Mouse (Mus musculus) midbrain, embryonic 13.5 days (tissue): ENCODE results near the gene Ifna7. TPM values are rescaled to one million over a fixed set of nuclear protein-coding genes. Genes with fewer than 3 reads are reported as not detected.
"Not testable (repeated sequence)": the region's sequence is repeated elsewhere in the genome, so short reads cannot be mapped to it uniquely, and the experiment has no call there.

Experiments
- ATAC-seq: fragments of 200-750 bp; cut with Nextera tagmentation; 2 replicates; pipeline ENCODE4 v1.8.0; 2017; ENCODE audit warnings: mild to moderate bottlenecking, moderate TSS enrichment, moderate library complexity
- H3K27ac ChIP-seq: fragments of 300-500 bp; sonication (generic); 2 replicates; pipeline ENCODE4 v1.5.1; 2015; ENCODE audit warnings: inconsistent platforms, mild to moderate bottlenecking, moderate library complexity
- H3K27me3 ChIP-seq: fragments of 300-500 bp; sonication (generic); 2 replicates; pipeline ENCODE4 v1.6.1; 2015; ENCODE audit warnings: mild to moderate bottlenecking, inconsistent platforms
- H3K36me3 ChIP-seq: fragments of 300-500 bp; sonication (generic); 2 replicates; pipeline ENCODE4 v1.6.1; 2015; ENCODE audit warnings: mild to moderate bottlenecking, inconsistent platforms
- H3K4me1 ChIP-seq: fragments of 300-500 bp; sonication (generic); replicated peaks from 2 replicates; pipeline ENCODE4 v1.6.1; 2015; ENCODE audit warnings: inconsistent platforms
- H3K4me2 ChIP-seq: fragments of 300-500 bp; sonication (generic); replicated peaks from 2 replicates; pipeline ENCODE4 v1.6.1; 2015; ENCODE audit warnings: moderate library complexity, mild to moderate bottlenecking, inconsistent platforms
- H3K4me3 ChIP-seq: fragments of 300-500 bp; sonication (generic); replicated peaks from 2 replicates; pipeline ENCODE4 v1.5.1; 2015; ENCODE audit warnings: mild to moderate bottlenecking, inconsistent platforms
- H3K9ac ChIP-seq: fragments of 300-500 bp; sonication (generic); replicated peaks from 2 replicates; pipeline ENCODE4 v1.6.1; 2015; ENCODE audit warnings: mild to moderate bottlenecking, inconsistent platforms
- H3K9me3 ChIP-seq: fragments of 300-500 bp; sonication (generic); 2 replicates; pipeline ENCODE4 v1.6.1; 2016; ENCODE audit warnings: mild to moderate bottlenecking, inconsistent platforms
- WGBS: fragments of 180-500 bp; shearing (Covaris S2); methylation state at CpG from one replicate; pipeline ENCODE4 v1.1.7; 2015; 5-methylcytosine and 5-hydroxymethylcytosine counted together
- polyA plus RNA-seq: library from polyadenylated mRNA; unstranded; fragments of >200 nt; fragmentation: Nextera tagmentation; extraction: Ambion mirVana; gene quantifications from 2 replicates; pipeline ENCODE4 v1.2.1, GENCODE M21; 2015

Gene Ifna7
- polyA plus RNA-seq, 1 experiment from 2014 or later: not detected

GRCm38 (mm10) chr4:88799365-88799764, 16.7 kb upstream of the Ifna7 start, which contains the start of gene Gm13285:
Gene Gm13285 (plus strand): TSS chr4:88799665.
- H3K9ac ChIP-seq, ATAC-seq, H3K4me2 ChIP-seq, H3K27ac ChIP-seq, H3K9me3 ChIP-seq, H3K4me3 ChIP-seq, H3K27me3 ChIP-seq, H3K36me3 ChIP-seq, H3K4me1 ChIP-seq: not testable (repeated sequence)
- WGBS: 16% methylated on average over 6 of the region's 7 CpGs

- not testable (repeated sequence) for H3K9me3 ChIP-seq, H3K9ac ChIP-seq, H3K27ac ChIP-seq, H3K4me3 ChIP-seq, H3K4me1 ChIP-seq, H3K36me3 ChIP-seq, ATAC-seq
- peaks cover 14% of the 10 kb centered on the region; the same call in 1 of the 2 replicates for H3K27me3 ChIP-seq
- 0 out of 2 replicates have a peak within 1 kb of the TSS, but pooled peaks have one; percentile 17 for H3K4me2 ChIP-seq
- WGBS: no CpG with 5 or more reads among the region's 29 CpGs
Observed at GRCm38 (mm10) chr4:88802954-88803353, 13.1 kb upstream of the Ifna7 start, which contains the start of gene Gm13287. Gene Gm13287 (plus strand): TSS chr4:88803254.

- H3K4me3 ChIP-seq, H3K36me3 ChIP-seq, H3K9me3 ChIP-seq, H3K4me1 ChIP-seq, H3K27ac ChIP-seq, ATAC-seq, H3K9ac ChIP-seq: not testable (repeated sequence)
- WGBS: no CpG with 5 or more reads among the region's 8 CpGs
- peaks cover 15% of the 10 kb centered on the region; the same call in 1 of the 2 replicates for H3K27me3 ChIP-seq
- H3K4me2 ChIP-seq: peak within 1 kb of the TSS; percentile 45
Observed at GRCm38 (mm10) chr4:88805231-88805630, 10.8 kb upstream of the Ifna7 start, which contains the start of gene Gm13288. Gene Gm13288 (plus strand): TSS chr4:88805531.

- not testable (repeated sequence) for H3K4me3 ChIP-seq, ATAC-seq, H3K36me3 ChIP-seq, H3K4me1 ChIP-seq, H3K9me3 ChIP-seq, H3K27ac ChIP-seq, H3K9ac ChIP-seq
- Histone ChIP-seq H3K27me3 (peaks cover 15% of the 10 kb centered on the region; the same call in 1 of the 2 replicates), H3K4me2 (peak overlapping the region; percentile 45)
- WGBS: no CpG with 5 or more reads among the region's 34 CpGs
Observed at GRCm38 (mm10) chr4:88805761-88806160, 10.3 kb upstream of the Ifna7 start.

GRCm38 (mm10) chr4:88819659-88820058, 3.6 kb downstream of the Ifna7 start, which contains the start of gene Ifna11:
Gene Ifna11 (plus strand): TSS chr4:88819959.
- H3K9ac ChIP-seq: no peak within 1 kb of the TSS
- no peaks in the 10 kb centered on the region for H3K27me3 ChIP-seq
- H3K9me3 ChIP-seq: no peaks in the 10 kb centered on the region
- no peaks in the 10 kb centered on the region for H3K4me1 ChIP-seq
- 89% methylated on average over 1 of the region's 1 CpGs for WGBS
- H3K36me3 ChIP-seq: no peaks in the 10 kb centered on the region
- H3K4me3 ChIP-seq: no peak within 1 kb of the TSS
- no peak within 1 kb of the TSS for H3K27ac ChIP-seq
- H3K4me2 ChIP-seq: no peak within 1 kb of the TSS
- ATAC-seq: no peak

GRCm38 (mm10) chr4:88822995-88823394, 7.0 kb downstream of the Ifna7 start:
- Histone ChIP-seq H3K27me3 (no peaks in the 10 kb centered on the region), H3K27ac (no peak overlapping the region), H3K36me3 (no peaks in the 10 kb centered on the region), H3K4me3 (no peak overlapping the region), H3K9me3 (no peaks in the 10 kb centered on the region), H3K4me2 (no peak overlapping the region), H3K9ac (no peak overlapping the region), H3K4me1 (no peaks in the 10 kb centered on the region)
- 25% methylated on average over 4 of the region's 4 CpGs for WGBS
- ATAC-seq: no peak

GRCm38 (mm10) chr4:88827116-88827515, 11.1 kb downstream of the Ifna7 start, which contains the start of gene Ifna6:
Gene Ifna6 (plus strand): TSS chr4:88827416.
- ATAC-seq, H3K27ac ChIP-seq, H3K9ac ChIP-seq, H3K4me3 ChIP-seq, H3K4me1 ChIP-seq, H3K4me2 ChIP-seq, H3K9me3 ChIP-seq, H3K27me3 ChIP-seq, H3K36me3 ChIP-seq: not testable (repeated sequence)

- Histone ChIP-seq H3K9ac (no peak overlapping the region), H3K4me3 (no peak overlapping the region), H3K9me3 (no peaks in the 10 kb centered on the region), H3K4me2 (no peak overlapping the region), H3K4me1 (no peaks in the 10 kb centered on the region), H3K27me3 (no peaks in the 10 kb centered on the region), H3K27ac (no peak overlapping the region), H3K36me3 (no peaks in the 10 kb centered on the region)
- ATAC-seq: no peak
- 21% methylated on average over 4 of the region's 4 CpGs for whole genome bisulfite sequencing
Observed at GRCm38 (mm10) chr4:88830523-88830922, 14.5 kb downstream of the Ifna7 start.

GRCm38 (mm10) chr4:88835225-88835624, 19.2 kb downstream of the Ifna7 start, which contains the start of gene Ifna5:
Gene Ifna5 (plus strand): TSS chr4:88835525.
- H3K36me3 ChIP-seq, H3K4me3 ChIP-seq, H3K27me3 ChIP-seq, H3K4me2 ChIP-seq, H3K9me3 ChIP-seq, H3K27ac ChIP-seq, H3K9ac ChIP-seq, H3K4me1 ChIP-seq, ATAC-seq: not testable (repeated sequence)
- WGBS: 81% methylated on average over 1 of the region's 1 CpGs

- no peak for ATAC-seq
- no peak overlapping the region for H3K4me3 ChIP-seq
- no peak overlapping the region for H3K4me2 ChIP-seq
- no peak overlapping the region for H3K9ac ChIP-seq
- H3K4me1 ChIP-seq: no peaks in the 10 kb centered on the region
- H3K27ac ChIP-seq: no peak overlapping the region
- H3K27me3 ChIP-seq: no peaks in the 10 kb centered on the region
- 53% methylated on average over 3 of the region's 3 CpGs for WGBS
- H3K36me3 ChIP-seq: no peaks in the 10 kb centered on the region
- H3K9me3 ChIP-seq: no peaks in the 10 kb centered on the region
Observed at GRCm38 (mm10) chr4:88838828-88839227, 22.8 kb downstream of the Ifna7 start.

- H3K9me3 ChIP-seq: no peaks in the 10 kb centered on the region
- no peaks in the 10 kb centered on the region for H3K36me3 ChIP-seq
- no peak overlapping the region for H3K4me3 ChIP-seq
- WGBS: 87% methylated on average over 3 of the region's 3 CpGs
- H3K9ac ChIP-seq: no peak overlapping the region
- ATAC-seq: no peak
- H3K27ac ChIP-seq: no peak overlapping the region
- no peaks in the 10 kb centered on the region for H3K27me3 ChIP-seq
- H3K4me2 ChIP-seq: no peak overlapping the region
- no peaks in the 10 kb centered on the region for H3K4me1 ChIP-seq
Observed at GRCm38 (mm10) chr4:88840058-88840457, 24.0 kb downstream of the Ifna7 start.

GRCm38 (mm10) chr4:88841438-88841911, 25.4 kb downstream of the Ifna7 start, which contains the start of gene Ifna4:
Gene Ifna4 (plus strand): TSS chr4:88841861.
- H3K36me3 ChIP-seq: no peaks in the 10 kb centered on the region
- WGBS: 44% methylated on average over 2 of the region's 2 CpGs
- no peak within 1 kb of the TSS for H3K27ac ChIP-seq
- H3K9me3 ChIP-seq: no peaks in the 10 kb centered on the region
- H3K4me1 ChIP-seq: no peaks in the 10 kb centered on the region
- H3K27me3 ChIP-seq: no peaks in the 10 kb centered on the region
- no peak for ATAC-seq
- H3K9ac ChIP-seq: no peak within 1 kb of the TSS
- no peak within 1 kb of the TSS for H3K4me3 ChIP-seq
- H3K4me2 ChIP-seq: no peak within 1 kb of the TSS

- no peak overlapping the region for H3K4me3 ChIP-seq
- H3K9me3 ChIP-seq: no peaks in the 10 kb centered on the region
- no peak for ATAC-seq
- H3K27me3 ChIP-seq: no peaks in the 10 kb centered on the region
- no peak overlapping the region for H3K4me2 ChIP-seq
- H3K27ac ChIP-seq: no peak overlapping the region
- no peak overlapping the region for H3K9ac ChIP-seq
- no peaks in the 10 kb centered on the region for H3K36me3 ChIP-seq
- WGBS: 76% methylated on average over 2 of the region's 2 CpGs
- H3K4me1 ChIP-seq: no peaks in the 10 kb centered on the region
Observed at GRCm38 (mm10) chr4:88845334-88845733, 29.3 kb downstream of the Ifna7 start.
